Comparison of ENCODE assay signal across 25 mouse cellular contexts in genomic region chr13:83633155-83633554, GRCm38 (mm10).
"Had no signal": no experiment of that assay in that cellular context is flagged by ENCODE, and none has a peak within 500 bp of the region (broad histone marks: within the 10 kb centered on the region; RNA-seq: fewer than 3 reads in every experiment).

No protein-coding gene starts in this region.

- H3K27ac ChIP-seq: intestine, embryonic 15.5 days; layer of hippocampus, adult 2 months; limb, embryonic 12.5 days; limb, embryonic 15.5 days; liver, embryonic 12.5 days; liver, embryonic 15.5 days; midbrain, embryonic 10.5 days; midbrain, embryonic 13.5 days; neural tube, embryonic 12.5 days; neural tube, embryonic 15.5 days had no signal

- H3K27me3 ChIP-seq: intestine, embryonic 15.5 days; limb, embryonic 12.5 days; limb, embryonic 15.5 days; liver, embryonic 12.5 days; liver, embryonic 15.5 days; megakaryocyte, embryonic 14.5 days; midbrain, embryonic 13.5 days; neural tube, embryonic 12.5 days; neural tube, embryonic 15.5 days had no signal

- H3K4me3 ChIP-seq: intestine, embryonic 15.5 days; layer of hippocampus, adult 2 months; limb, embryonic 12.5 days; limb, embryonic 15.5 days; liver, embryonic 12.5 days; liver, embryonic 15.5 days; megakaryocyte, embryonic 14.5 days; midbrain, embryonic 10.5 days; midbrain, embryonic 13.5 days; neural tube, embryonic 12.5 days; neural tube, embryonic 15.5 days had no signal

- H3K4me2 ChIP-seq: intestine, embryonic 15.5 days; limb, embryonic 12.5 days; limb, embryonic 15.5 days; liver, embryonic 12.5 days; liver, embryonic 15.5 days; midbrain, embryonic 13.5 days; neural tube, embryonic 12.5 days; neural tube, embryonic 15.5 days had no signal

- DNase-seq: kidney, adult 18-20 months; kidney, adult 9 months; kidney, postnatal 14 days; layer of hippocampus, adult 9-11 months; left cerebral cortex, postnatal 4 days; lung, adult 2 months; lung, postnatal 14 days; lung, postnatal 4 days; retina, postnatal 1 day; right cerebral cortex, postnatal 25 days; spleen, adult 18-20 months; thymus, adult 18-20 months; thymus, postnatal 36 days had no signal

- H3K9ac ChIP-seq: intestine, embryonic 15.5 days; limb, embryonic 12.5 days; limb, embryonic 15.5 days; liver, embryonic 12.5 days; liver, embryonic 15.5 days; midbrain, embryonic 13.5 days; neural tube, embryonic 12.5 days; neural tube, embryonic 15.5 days had no signal

- ATAC-seq: intestine, embryonic 15.5 days; liver, embryonic 12.5 days; midbrain, embryonic 13.5 days; midbrain, embryonic 16.5 days had no signal

- H3K36me3 ChIP-seq: intestine, embryonic 15.5 days; limb, embryonic 15.5 days; liver, embryonic 15.5 days; midbrain, embryonic 10.5 days; midbrain, embryonic 13.5 days; neural tube, embryonic 12.5 days; neural tube, embryonic 15.5 days had no signal

- H3K4me1 ChIP-seq: intestine, embryonic 15.5 days; limb, embryonic 15.5 days; liver, embryonic 15.5 days; midbrain, embryonic 10.5 days; midbrain, embryonic 13.5 days; neural tube, embryonic 12.5 days; neural tube, embryonic 15.5 days had no signal

- H3K9me3 ChIP-seq: intestine, embryonic 15.5 days; limb, embryonic 12.5 days; limb, embryonic 15.5 days; liver, embryonic 12.5 days; liver, embryonic 15.5 days; megakaryocyte, embryonic 14.5 days; midbrain, embryonic 10.5 days; midbrain, embryonic 13.5 days; neural tube, embryonic 12.5 days; neural tube, embryonic 15.5 days had no signal
